Mouse (Mus musculus) heart, embryonic 14.5 days (tissue): Measurements from ENCODE around the gene Gm2163. TPM values are rescaled to one million over a fixed set of nuclear protein-coding genes. Genes with fewer than 3 reads are reported as not detected.
"Not testable (repeated sequence)": the region's sequence is repeated elsewhere in the genome, so short reads cannot be mapped to it uniquely, and the experiment has no call there.

Experiments
- ATAC-seq: fragments of 200-750 bp; cut with Nextera tagmentation; 2 replicates; pipeline ENCODE4 v1.8.0; 2017; ENCODE audit warnings: low read depth, moderate TSS enrichment; ENCODE audit not compliant: insufficient number of reproducible peaks, insufficient read depth, low FRiP score
- H3K27ac ChIP-seq, 2 experiments: fragments of 200-500 bp in 1 of 2; fragments of 300-500 bp in 1 of 2; sonication (generic) in 1 of 2; replicated peaks in 1 of 2; 2 replicates each; pipeline ENCODE4 v1.5.1; 2012 to 2014; ENCODE audit warnings: low read depth in 2 of 2, low read length in 2 of 2, control low read depth in 1 of 2, mild to moderate bottlenecking in 1 of 2, mixed read lengths in 1 of 2; ENCODE audit not compliant: control insufficient read depth in 1 of 2, insufficient read depth in 1 of 2
- H3K27me3 ChIP-seq: fragments of 300-500 bp; sonication (generic); 2 replicates; pipeline ENCODE4 v1.6.1; 2014; ENCODE audit warnings: mild to moderate bottlenecking, low read length, control low read depth; ENCODE audit not compliant: control insufficient read depth, insufficient read depth
- H3K36me3 ChIP-seq: fragments of 300-500 bp; sonication (generic); 2 replicates; pipeline ENCODE4 v1.6.1; 2014; ENCODE audit warnings: mild to moderate bottlenecking, control low read depth, low read length, mixed read lengths; ENCODE audit not compliant: control insufficient read depth, insufficient read depth
- H3K4me1 ChIP-seq, 2 experiments: fragments of 200-500 bp in 1 of 2; fragments of 300-500 bp in 1 of 2; sonication (generic) in 1 of 2; 2 replicates each; pipeline ENCODE4 v1.6.1; 2012 to 2014; ENCODE audit warnings: low read length in 2 of 2, control low read depth in 1 of 2, mixed read lengths in 1 of 2; ENCODE audit not compliant: control insufficient read depth in 2 of 2, insufficient read depth in 2 of 2
- H3K4me2 ChIP-seq: fragments of 300-500 bp; sonication (generic); 2 replicates; pipeline ENCODE4 v1.6.1; 2014; ENCODE audit warnings: mild to moderate bottlenecking, low read length
- H3K4me3 ChIP-seq, 2 experiments: fragments of 200-500 bp in 1 of 2; fragments of 300-500 bp in 1 of 2; sonication (generic) in 1 of 2; 2 replicates each; pipeline ENCODE4 v1.5.1; 2012 to 2014; ENCODE audit warnings: low read length in 2 of 2, mild to moderate bottlenecking in 2 of 2, control low read depth in 1 of 2, low read depth in 1 of 2, moderate library complexity in 1 of 2; ENCODE audit not compliant: control insufficient read depth in 1 of 2, insufficient read depth in 1 of 2
- H3K9ac ChIP-seq: fragments of 300-500 bp; sonication (generic); 2 replicates; pipeline ENCODE4 v1.6.1; 2014; ENCODE audit warnings: mild to moderate bottlenecking, low read length
- H3K9me3 ChIP-seq: fragments of 300-500 bp; sonication (generic); 2 replicates; pipeline ENCODE4 v1.6.1; 2016; ENCODE audit warnings: low read length, control low read depth; ENCODE audit not compliant: control insufficient read depth
- WGBS: fragments of 180-500 bp; shearing (Covaris S2); extraction: QIAGEN DNeasy Blood & Tissue Kit; methylation state at CpG from one replicate; pipeline ENCODE4 v1.1.7; 2014; 5-methylcytosine and 5-hydroxymethylcytosine counted together
- polyA plus RNA-seq: library from polyadenylated mRNA; unstranded; fragments of >200 nt; fragmentation: Nextera tagmentation; extraction: Ambion mirVana; gene quantifications from 2 replicates; pipeline ENCODE4 v1.2.1, GENCODE M21; 2014

The Gm2163 gene
- polyA plus RNA-seq = not detected in 2 replicates

- not testable (repeated sequence) for H3K4me1 ChIP-seq, H3K9me3 ChIP-seq, H3K27me3 ChIP-seq, H3K36me3 ChIP-seq, H3K27ac ChIP-seq, H3K4me3 ChIP-seq, ATAC-seq, H3K4me2 ChIP-seq, H3K9ac ChIP-seq
- no CpG with 5 or more reads among the region's 5 CpGs for WGBS
These were observed at the start of gene Gm2163 for GRCm38 (mm10) chr4:42466452-42466851. TSS of gene Gm2163 (plus strand) at chr4:42466752.

GRCm38 (mm10) chr4:42439078-42439477 lies 27.5 kb upstream of the Gm2163 start, which contains the start of gene Gm21586:
TSS of gene Gm21586 (plus strand) at chr4:42439378.
- not testable (repeated sequence) for H3K4me2 ChIP-seq, H3K27ac ChIP-seq, H3K9ac ChIP-seq, H3K4me3 ChIP-seq, H3K4me1 ChIP-seq, ATAC-seq, H3K9me3 ChIP-seq, H3K27me3 ChIP-seq, H3K36me3 ChIP-seq
- no CpG with 5 or more reads among the region's 18 CpGs for WGBS

DNA sequence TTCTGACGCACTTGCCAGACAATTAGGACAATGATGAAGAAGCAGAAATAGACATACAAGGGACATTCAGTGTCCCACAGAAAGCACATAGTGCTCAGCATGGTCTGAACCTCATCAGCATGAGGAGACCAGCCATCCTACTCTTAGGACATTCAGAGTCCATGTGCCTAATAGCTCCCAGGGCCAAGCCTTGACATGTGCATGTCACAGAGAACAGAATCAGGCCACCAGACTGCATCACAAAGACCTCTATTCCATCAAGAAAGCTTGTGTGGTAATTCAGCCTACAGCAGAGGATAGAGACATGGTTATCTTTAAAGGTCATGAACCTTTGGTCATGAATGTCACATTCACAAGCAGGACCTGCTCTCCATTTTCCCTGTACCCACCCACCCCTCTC lies 61.5 kb downstream of the Gm2163 start, which contains the start of gene Fam205a2:
Gene Fam205a2 (minus strand): TSS at position 101 of the 400 bp plus-strand sequence.
- WGBS = no CpG with 5 or more reads among the region's 1 CpGs
- H3K27me3 ChIP-seq, H3K9me3 ChIP-seq, H3K9ac ChIP-seq, H3K4me2 ChIP-seq, H3K4me1 ChIP-seq, H3K36me3 ChIP-seq, ATAC-seq, H3K4me3 ChIP-seq, H3K27ac ChIP-seq: not testable (repeated sequence)

- WGBS = no CpG with 5 or more reads among the region's 5 CpGs
- not testable (repeated sequence) for H3K36me3 ChIP-seq
These were observed 145.3 kb downstream of the Gm2163 start, which contains the start of gene Gm10591 for GRCm38 (mm10) chr4:42611895-42612294. TSS of gene Gm10591 (plus strand) at chr4:42612195.

GRCm38 (mm10) chr4:42629419-42629818 lies 162.9 kb downstream of the Gm2163 start, which contains the start of gene Gm2564:
TSS of gene Gm2564 (plus strand) at chr4:42629719.
- H3K36me3 ChIP-seq, H3K4me1 ChIP-seq, H3K27ac ChIP-seq, H3K9ac ChIP-seq, H3K4me3 ChIP-seq, H3K27me3 ChIP-seq, H3K4me2 ChIP-seq, ATAC-seq, H3K9me3 ChIP-seq: not testable (repeated sequence)
- WGBS = no CpG with 5 or more reads among the region's 8 CpGs

More at GRCm38 (mm10) chr4:42611895-42612294, 145.3 kb downstream of the Gm2163 start, which contains the start of gene Gm10591:
- H3K4me1 ChIP-seq, H3K9me3 ChIP-seq, H3K9ac ChIP-seq, H3K4me2 ChIP-seq, H3K27me3 ChIP-seq, ATAC-seq, H3K27ac ChIP-seq, H3K4me3 ChIP-seq: not testable (repeated sequence)

Other genes with a start within 250 kb of the Gm2163 start
- gene Gm10600, start 226.1 kb upstream of the Gm2163 start, polyA plus RNA-seq = not detected in 2 replicates
- 1.5 TPM in 1 of 2 replicates, not detected in the other for gene Ccl21b, start 211.0 kb upstream of the Gm2163 start, polyA plus RNA-seq
- not detected in 2 replicates for gene Gm21953, start 172.5 kb upstream of the Gm2163 start, polyA plus RNA-seq
- not detected in 2 replicates for gene Fam205a3, start 148.4 kb upstream of the Gm2163 start, polyA plus RNA-seq
- gene Gm21586, start 27.4 kb upstream of the Gm2163 start, polyA plus RNA-seq = not detected in 2 replicates
- gene Fam205a2, start 61.4 kb downstream of the Gm2163 start, polyA plus RNA-seq = not detected in 2 replicates
- gene Gm10591, start 145.4 kb downstream of the Gm2163 start, polyA plus RNA-seq = 1.5 TPM in 1 of 2 replicates, not detected in the other
- not detected in 2 replicates for gene Gm2564, start 163.0 kb downstream of the Gm2163 start, polyA plus RNA-seq
- gene Ccl27b, start 188.5 kb downstream of the Gm2163 start, polyA plus RNA-seq = not detected in 2 replicates
- gene Il11ra2, start 195.1 kb downstream of the Gm2163 start, polyA plus RNA-seq = not detected in 2 replicates